Mouse (Mus musculus) retina, adult 2 months (tissue): ENCODE results near the gene Gm5935.
"Not testable (repeated sequence)": the region's sequence is repeated elsewhere in the genome, so short reads cannot be mapped to it uniquely, and the experiment has no call there.

Source experiments
- DNase-seq: peaks from one replicate; pipeline ENCODE4 v3.0.0-alpha.2; 2012; ENCODE audit warnings: low read depth, low spot score

Gene Gm5935

GRCm38 (mm10) chrX:24775064-24775463, at the start of gene Gm5935:
TSS of gene Gm5935 (minus strand) at chrX:24775164.
- DNase-seq, result not testable (repeated sequence)
